Mouse (Mus musculus): ENCODE data around the gene Golph3. TPM values are rescaled to one million over a fixed set of nuclear protein-coding genes. Genes with fewer than 3 reads are reported as not detected.

Golph3 gene
- total and polyA plus RNA-seq, 3 experiments, result 81.1 to 149 (median 99.2) TPM

GRCm38 (mm10) chr15:12334381-12334780 is 13.1 kb downstream of the Golph3 start:
- no peak for DNase-seq (ENCODE audit: low read depth, low spot score)
- H3K27ac ChIP-seq (ENCODE audit: control insufficient read depth, low read depth, low read length), result no peak overlapping the region
- peaks cover 35 to 40% of the 10 kb centered on the region in 2 experiments for H3K4me1 ChIP-seq (ENCODE audit: control insufficient read depth in 1 of 2, insufficient read depth in 2 of 2, low read length in 2 of 2)
- H3K4me3 ChIP-seq (ENCODE audit: control insufficient read depth in 1 of 2, insufficient read depth in 1 of 2, low read depth in 2 of 2, low read length in 2 of 2), result no peak overlapping the region
- peaks cover 6 to 72% of the 10 kb centered on the region in 2 experiments; a peak in 3 of 4 replicates for H3K36me3 ChIP-seq (ENCODE audit: control insufficient read depth in 1 of 2, insufficient read depth in 2 of 2, low read length in 2 of 2)
- H3K9me3 ChIP-seq (replicated peaks; ENCODE audit: insufficient read depth, low read length), result no peaks in the 10 kb centered on the region
- no peak overlapping the region for H3K9ac ChIP-seq (ENCODE audit: control insufficient read depth, low read depth, low read length, poor library complexity, severe bottlenecking)
- TF ChIP-seq MAFK (IDR thresholded peaks at IDR 0.05; ENCODE audit: borderline replicate concordance, low read depth, low read length), result no peak
- no peak for TF ChIP-seq GABPA (IDR thresholded peaks at IDR 0.05; ENCODE audit: low read depth, low read length)
- no peak for TF ChIP-seq ETS1 (IDR thresholded peaks at IDR 0.05; ENCODE audit: low read depth, low read length)
- TF ChIP-seq POLR2AphosphoS5 (IDR thresholded peaks at IDR 0.05; ENCODE audit: borderline replicate concordance, low read depth, low read length), result no peak
- no peak for TF ChIP-seq TAL1 (IDR thresholded peaks at IDR 0.05; ENCODE audit: low read length)
- TF ChIP-seq UBTF (IDR thresholded peaks at IDR 0.05; ENCODE audit: borderline replicate concordance, insufficient read depth, low read depth, low read length), result no peak
- no peak for TF ChIP-seq POLR2AphosphoS2 (IDR thresholded peaks at IDR 0.05; ENCODE audit: low read length)
- TF ChIP-seq SIN3A (IDR thresholded peaks at IDR 0.05; ENCODE audit: low read length), result no peak
- TF ChIP-seq MYB (IDR thresholded peaks at IDR 0.05; ENCODE audit: low read depth, low read length), result no peak
- no peak for TF ChIP-seq MAX (IDR thresholded peaks at IDR 0.05; ENCODE audit: low read length)
- TF ChIP-seq ZMIZ1 (IDR thresholded peaks at IDR 0.05; ENCODE audit: low read depth, low read length), result no peak
- no peak for TF ChIP-seq GATA1 (IDR thresholded peaks at IDR 0.05; ENCODE audit: low read depth, low read length)
- TF ChIP-seq EP300 (IDR thresholded peaks at IDR 0.05; ENCODE audit: low read depth in 1 of 2, low read length in 2 of 2), result no peak
- no peaks in the 10 kb centered on the region for H3K27me3 ChIP-seq (ENCODE audit: control insufficient read depth in 1 of 2, insufficient read depth in 2 of 2, low read length in 2 of 2)
- H3K79me2 ChIP-seq (ENCODE audit: control insufficient read depth, insufficient read depth, low read length, poor library complexity), result peaks cover 67% of the 10 kb centered on the region

GRCm38 (mm10) chr15:12337030-12337778 is 16.0 kb downstream of the Golph3 start:
- H3K79me2 ChIP-seq (ENCODE audit: control insufficient read depth, insufficient read depth, low read length, poor library complexity), result peaks cover 59% of the 10 kb centered on the region
- no peak overlapping the region for H3K4me3 ChIP-seq (ENCODE audit: control insufficient read depth in 1 of 2, insufficient read depth in 1 of 2, low read depth in 2 of 2, low read length in 2 of 2)
- peaks cover 50 to 60% of the 10 kb centered on the region in 2 experiments for H3K4me1 ChIP-seq (ENCODE audit: control insufficient read depth in 1 of 2, insufficient read depth in 2 of 2, low read length in 2 of 2)
- H3K27me3 ChIP-seq (ENCODE audit: control insufficient read depth in 1 of 2, insufficient read depth in 2 of 2, low read length in 2 of 2), result no peaks in the 10 kb centered on the region
- no peaks in the 10 kb centered on the region for H3K9me3 ChIP-seq (replicated peaks; ENCODE audit: insufficient read depth, low read length)
- H3K36me3 ChIP-seq (ENCODE audit: control insufficient read depth in 1 of 2, insufficient read depth in 2 of 2, low read length in 2 of 2), result peaks cover 5 to 83% of the 10 kb centered on the region in 2 experiments; a peak in 3 of 4 replicates
- peak overlapping the region; percentile 77 for H3K27ac ChIP-seq (ENCODE audit: control insufficient read depth, low read depth, low read length)
- DNase-seq (ENCODE audit: low read depth, low spot score), result peak; percentile 90
- H3K9ac ChIP-seq (ENCODE audit: control insufficient read depth, low read depth, low read length, poor library complexity, severe bottlenecking), result no peak overlapping the region
- TF ChIP-seq GATA1 (IDR thresholded peaks at IDR 0.05; ENCODE audit: low read depth, low read length) (peak; percentile 97), ETS1 (IDR thresholded peaks at IDR 0.05; ENCODE audit: low read depth, low read length) (peak; percentile 98), SIN3A (IDR thresholded peaks at IDR 0.05; ENCODE audit: low read length) (peak; percentile 97), POLR2AphosphoS5 (IDR thresholded peaks at IDR 0.05; ENCODE audit: borderline replicate concordance, low read depth, low read length) (no peak; the same call in 1 of the 2 replicates), RAD21 (IDR thresholded peaks at IDR 0.05; ENCODE audit: low read depth, low read length) (no peak), TAL1 (IDR thresholded peaks at IDR 0.05; ENCODE audit: low read length) (peak; percentile 83), CHD1 (IDR thresholded peaks at IDR 0.05; ENCODE audit: low read depth, low read length) (no peak), POLR2A (IDR thresholded peaks at IDR 0.05; ENCODE audit: control insufficient read depth in 1 of 2, insufficient read depth in 1 of 2, low read depth in 1 of 2, low read length in 2 of 2, poor library complexity in 1 of 2) (0 out of 4 replicates have a peak, but pooled peaks of 1 of the 2 experiments have one; percentile 35), E2F4 (IDR thresholded peaks at IDR 0.05; ENCODE audit: borderline replicate concordance, low read depth, low read length) (no peak), NELFE (IDR thresholded peaks at IDR 0.05; ENCODE audit: low read depth, low read length) (no peak), SMC3 (IDR thresholded peaks at IDR 0.05; ENCODE audit: low read depth, low read length) (peak; percentile 2; the same call in 1 of the 2 replicates), ZNF384 (IDR thresholded peaks at IDR 0.05; ENCODE audit: low read depth, low read length) (peak; percentile 97), BHLHE40 (IDR thresholded peaks at IDR 0.05; ENCODE audit: borderline replicate concordance, low read depth, low read length) (peak; percentile 81), CHD2 (IDR thresholded peaks at IDR 0.05; ENCODE audit: low read length) (no peak; the same call in 1 of the 2 replicates), GABPA (IDR thresholded peaks at IDR 0.05; ENCODE audit: low read depth, low read length) (no peak), MXI1 (IDR thresholded peaks at IDR 0.05; ENCODE audit: low read depth, low read length) (peak; percentile 79), ELF1 (IDR thresholded peaks at IDR 0.05; ENCODE audit: low read depth, low read length) (peak; percentile 5; the same call in 1 of the 2 replicates), ZMIZ1 (IDR thresholded peaks at IDR 0.05; ENCODE audit: low read depth, low read length) (no peak; the same call in 1 of the 2 replicates), ZKSCAN1 (IDR thresholded peaks at IDR 0.05; ENCODE audit: low read depth, low read length) (no peak), UBTF (IDR thresholded peaks at IDR 0.05; ENCODE audit: borderline replicate concordance, insufficient read depth, low read depth, low read length) (no peak), MAZ (IDR thresholded peaks at IDR 0.05; ENCODE audit: low read depth, low read length) (peak; percentile 91; the same call in 1 of the 2 replicates), MYC (IDR thresholded peaks at IDR 0.05; ENCODE audit: low read depth, low read length) (0 out of 2 replicates have a peak, but pooled peaks have one; percentile 43), MAFK (IDR thresholded peaks at IDR 0.05; ENCODE audit: borderline replicate concordance, low read depth, low read length) (peak; percentile 83), MYB (IDR thresholded peaks at IDR 0.05; ENCODE audit: low read depth, low read length) (peak; percentile 70), ZC3H11A (IDR thresholded peaks at IDR 0.05; ENCODE audit: low read depth, low read length) (no peak)

Measured in MEL (cell line).